Comparison of ENCODE assay signal across 10 mouse cellular contexts in the genomic region with DNA sequence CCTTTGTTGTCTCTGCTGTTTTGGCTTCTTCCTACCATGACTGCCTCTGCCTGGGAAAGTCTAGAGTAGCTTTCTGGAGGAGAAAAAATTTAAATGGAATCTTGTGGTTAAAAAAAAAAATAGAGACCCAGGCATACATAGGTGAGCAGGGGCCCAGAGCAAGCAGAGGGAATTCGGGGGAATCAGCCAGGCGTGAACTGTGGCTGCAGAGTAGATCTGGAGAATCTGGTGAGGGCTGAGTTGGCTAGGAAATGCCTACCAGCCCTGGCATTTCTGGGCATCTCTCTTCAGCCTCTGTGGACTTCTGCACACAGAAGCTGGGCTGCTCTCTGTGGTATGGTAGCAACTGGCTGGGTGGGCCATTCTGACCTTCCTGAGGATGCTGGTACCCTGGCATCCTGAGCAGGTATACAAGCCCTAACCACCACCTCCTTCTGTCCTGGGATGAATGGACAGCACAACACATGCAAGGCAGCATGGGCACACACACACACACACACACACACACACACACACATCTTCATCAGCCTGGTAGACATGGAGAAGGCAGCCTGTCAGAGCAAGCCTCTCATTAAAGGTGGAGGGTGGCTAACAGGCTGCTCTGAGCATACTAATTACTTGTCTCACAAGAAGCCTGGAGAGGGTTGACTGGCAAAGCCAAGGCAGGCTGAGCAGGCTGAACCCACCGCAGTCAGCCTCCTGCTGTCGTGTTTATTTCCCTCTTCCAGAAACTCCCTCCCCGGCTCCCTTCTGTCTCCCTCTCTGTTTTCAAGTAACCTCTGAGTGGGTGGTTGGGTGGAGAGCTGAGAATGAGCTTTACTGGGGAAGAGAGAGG. TPM values are rescaled to one million over a fixed set of nuclear protein-coding genes. Genes with fewer than 3 reads are reported as not detected.
DNase-seq lines count a peak whose midpoint lies in the region; ATAC-seq lines count a peak whose summit lies in the region.
"Had no signal": no experiment of that assay in that cellular context is flagged by ENCODE, and none has a peak within 500 bp of the region (broad histone marks: within the 10 kb centered on the region; RNA-seq: fewer than 3 reads in every experiment).

No protein-coding gene starts in this region.

- peaks cover 16% of the 10 kb centered on the region for H3K4me1 ChIP-seq in kidney, embryonic 16.5 days (ENCODE audit: insufficient read depth, low read length)
- H3K4me1 ChIP-seq: heart, embryonic 15.5 days had no signal

- DNase-seq in kidney, adult 11 months: no peak
- DNase-seq in frontal cortex, postnatal 36 days (ENCODE audit: low spot score in 2 of 2): peak; percentile 36 to 44
- DNase-seq in left cerebral cortex, postnatal 25 days (ENCODE audit: low spot score in 2 of 2): peak; percentile 35 to 69
- peak; percentile 75 to 85 for DNase-seq in right cerebral cortex, postnatal 10 days (ENCODE audit: low spot score in 2 of 2)
- no peak for DNase-seq in gastrocnemius, postnatal 36 days
- no peak for DNase-seq in kidney, adult 9 months
- no peak for DNase-seq in urinary bladder, adult 2 months (ENCODE audit: low spot score)

- no peaks in the 10 kb centered on the region for H3K9me3 ChIP-seq in kidney, embryonic 16.5 days (ENCODE audit: low read length)
- H3K9me3 ChIP-seq: heart, embryonic 15.5 days had no signal

- no peaks in the 10 kb centered on the region for H3K36me3 ChIP-seq in kidney, embryonic 16.5 days (ENCODE audit: insufficient read depth, low read length)
- H3K36me3 ChIP-seq: heart, embryonic 15.5 days had no signal

- H3K27ac ChIP-seq in kidney, embryonic 16.5 days (ENCODE audit: low read length): peak overlapping the region; percentile 25; the same call in 1 of the 2 replicates
- H3K27ac ChIP-seq: heart, embryonic 15.5 days; macrophage had no signal

- H3K9ac ChIP-seq in kidney, embryonic 16.5 days (replicated peaks; ENCODE audit: low read length): no peak overlapping the region
- H3K9ac ChIP-seq: heart, embryonic 15.5 days had no signal

- peak; percentile 65; the same call in 1 of the 2 replicates for ATAC-seq in kidney, embryonic 16.5 days (ENCODE audit: low FRiP score, low TSS enrichment)

- no peak overlapping the region for H3K4me3 ChIP-seq in kidney, embryonic 16.5 days (ENCODE audit: low read length)
- H3K4me3 ChIP-seq: heart, embryonic 15.5 days had no signal

- H3K4me2 ChIP-seq in kidney, embryonic 16.5 days (replicated peaks; ENCODE audit: low read depth, low read length): no peak overlapping the region
- H3K4me2 ChIP-seq: heart, embryonic 15.5 days had no signal

- H3K27me3 ChIP-seq in kidney, embryonic 16.5 days (ENCODE audit: insufficient read depth, low read length): no peaks in the 10 kb centered on the region
- H3K27me3 ChIP-seq: heart, embryonic 15.5 days had no signal

- WGBS in kidney, embryonic 16.5 days: 19% methylated on average over 5 of the region's 5 CpGs

- intact Hi-C loops in left cerebral cortex, postnatal 25 days (cut with DNase I): no loop called here
- intact Hi-C loops in gastrocnemius, postnatal 36 days (cut with DNase I): no loop called here

RNA-seq across cellular contexts. Expression of a gene that starts 19.1 kb away (rescaled TPM):
- 1.1 and 1.5 TPM in 2 replicates for polyA plus RNA-seq in kidney, embryonic 16.5 days (2015; fragmentation: Nextera tagmentation; extraction: Ambion mirVana)
- total RNA-seq in left cerebral cortex, postnatal 25 days (2021): 1 to 10 TPM; 8.3 to 9.2 TPM
- total RNA-seq in gastrocnemius, postnatal 36 days (2021): under 1 TPM in 1 of 2 experiments, not detected in 1; 0.25 TPM
- 31.4 and 38.5 TPM in 2 replicates for polyA plus RNA-seq in urinary bladder, adult 2 months (2012; rRNA removed)
- polyA plus RNA-seq: macrophage had no signal

RNA-seq across cellular contexts. Expression of a gene that starts 53.0 kb away (rescaled TPM):
- polyA plus RNA-seq in kidney, embryonic 16.5 days (2015; fragmentation: Nextera tagmentation; extraction: Ambion mirVana): 16.0 and 18.2 TPM in 2 replicates
- total RNA-seq in left cerebral cortex, postnatal 25 days (2021): 1 to 10 TPM; 6.8 to 6.9 TPM
- total RNA-seq in gastrocnemius, postnatal 36 days (2021): 10 to 100 TPM; 27.9 to 41.0 TPM
- 33.0 and 44.9 TPM in 2 replicates for polyA plus RNA-seq in urinary bladder, adult 2 months (2012; rRNA removed)

Comparison
In these comparisons a context has a peak if more than half of its experiments do, and no peak if none do; other contexts are left out.
1. DNase-seq: peak in frontal cortex, postnatal 36 days (2 of 2), left cerebral cortex, postnatal 25 days (2 of 2) and right cerebral cortex, postnatal 10 days (2 of 2); none in kidney, adult 11 months (single experiment), gastrocnemius, postnatal 36 days (0 of 2), kidney, adult 9 months (single experiment) and urinary bladder, adult 2 months (single experiment).
2. RNA of a gene that starts 19.1 kb away (total RNA-seq): 8.3 to 9.2 TPM in left cerebral cortex, postnatal 25 days; 0.25 TPM in gastrocnemius, postnatal 36 days; every median in the first group is over 4 times any median in the second.